Mouse (Mus musculus) heart, embryonic 15.5 days (tissue): Measurements from ENCODE around the gene Olfr159. TPM values are rescaled to one million over a fixed set of nuclear protein-coding genes. Genes with fewer than 3 reads are reported as not detected.
A peak's percentile ranks its signal among the peaks of the same experiment; 100 is the strongest.

Experiments
- ATAC-seq: fragments of 200-750 bp; cut with Nextera tagmentation; replicated peaks from 2 replicates; pipeline ENCODE4 v1.8.0; 2017; ENCODE audit warnings: low read depth, moderate TSS enrichment; ENCODE audit not compliant: insufficient number of reproducible peaks, insufficient read depth, low FRiP score
- H3K27ac ChIP-seq: fragments of 300-500 bp; sonication (generic); 2 replicates; pipeline ENCODE4 v1.5.1; 2015; ENCODE audit warnings: mild to moderate bottlenecking, inconsistent platforms
- H3K27me3 ChIP-seq: fragments of 300-500 bp; sonication (generic); 2 replicates; pipeline ENCODE4 v1.6.1; 2015; ENCODE audit warnings: inconsistent platforms
- H3K36me3 ChIP-seq: fragments of 300-500 bp; sonication (generic); 2 replicates; pipeline ENCODE4 v1.6.1; 2015; ENCODE audit warnings: mild to moderate bottlenecking, inconsistent platforms
- H3K4me1 ChIP-seq: fragments of 300-500 bp; sonication (generic); replicated peaks from 2 replicates; pipeline ENCODE4 v1.6.1; 2015; ENCODE audit warnings: inconsistent platforms
- H3K4me2 ChIP-seq: fragments of 300-500 bp; sonication (generic); 2 replicates; pipeline ENCODE4 v1.6.1; 2015; ENCODE audit warnings: inconsistent platforms, mild to moderate bottlenecking, moderate library complexity
- H3K4me3 ChIP-seq: fragments of 300-500 bp; sonication (generic); 2 replicates; pipeline ENCODE4 v1.5.1; 2015; ENCODE audit warnings: mild to moderate bottlenecking, inconsistent platforms
- H3K9ac ChIP-seq: fragments of 300-500 bp; sonication (generic); 2 replicates; pipeline ENCODE4 v1.6.1; 2015; ENCODE audit warnings: mild to moderate bottlenecking, inconsistent platforms
- H3K9me3 ChIP-seq: fragments of 300-500 bp; sonication (generic); replicated peaks from 2 replicates; pipeline ENCODE4 v1.6.1; 2016; ENCODE audit warnings: inconsistent platforms
- WGBS: fragments of 180-500 bp; shearing (Covaris S2); methylation state at CpG from one replicate; pipeline ENCODE4 v1.1.7; 2015; ENCODE audit warnings: mixed read lengths; 5-methylcytosine and 5-hydroxymethylcytosine counted together
- polyA plus RNA-seq: library from polyadenylated mRNA; unstranded; fragments of >200 nt; fragmentation: Nextera tagmentation; extraction: Ambion mirVana; gene quantifications from 2 replicates; pipeline ENCODE4 v1.2.1, GENCODE M21; 2015

Olfr159 gene
- polyA plus RNA-seq, 1 experiment from 2014 or later = not detected

- ATAC-seq = no peak
- Histone ChIP-seq H3K27me3 (no peaks in the 10 kb centered on the region), H3K9me3 (no peaks in the 10 kb centered on the region), H3K36me3 (no peaks in the 10 kb centered on the region), H3K27ac (peak within 1 kb of the TSS; percentile 84), H3K4me3 (no peak within 1 kb of the TSS), H3K4me1 (peaks cover 57% of the 10 kb centered on the region), H3K9ac (no peak within 1 kb of the TSS), H3K4me2 (peak within 1 kb of the TSS; percentile 41)
- WGBS = 32% methylated on average over 14 of the region's 14 CpGs
Measured at GRCm38 (mm10) chr4:43729794-43730550, 40.8 kb downstream of the Olfr159 start, which contains the start of gene Spaar. TSS of gene Spaar (plus strand) at chr4:43730034.

- H3K9me3 ChIP-seq = no peaks in the 10 kb centered on the region
- H3K9ac ChIP-seq = no peak overlapping the region
- no peak for ATAC-seq
- no peaks in the 10 kb centered on the region for H3K27me3 ChIP-seq
- H3K4me2 ChIP-seq = peak overlapping the region; percentile 41
- no peaks in the 10 kb centered on the region for H3K36me3 ChIP-seq
- H3K4me3 ChIP-seq = no peak overlapping the region
- peaks cover 57% of the 10 kb centered on the region for H3K4me1 ChIP-seq
- H3K27ac ChIP-seq = peak overlapping the region; percentile 84
- 21% methylated on average over 3 of the region's 3 CpGs for WGBS
Measured at GRCm38 (mm10) chr4:43729126-43729525, 41.7 kb downstream of the Olfr159 start.

GRCm38 (mm10) chr4:43728576-43728954 is 42.2 kb downstream of the Olfr159 start:
- Histone ChIP-seq H3K27me3 (no peaks in the 10 kb centered on the region), H3K4me3 (no peak overlapping the region), H3K4me1 (peaks cover 55% of the 10 kb centered on the region), H3K27ac (peak overlapping the region; percentile 84), H3K9ac (no peak overlapping the region), H3K36me3 (no peaks in the 10 kb centered on the region), H3K9me3 (no peaks in the 10 kb centered on the region), H3K4me2 (peak overlapping the region; percentile 41)
- peak; percentile 76 for ATAC-seq
- 19% methylated on average over 5 of the region's 5 CpGs for WGBS

GRCm38 (mm10) chr4:43727718-43728575 is 42.9 kb downstream of the Olfr159 start:
- H3K4me1 ChIP-seq = peaks cover 50% of the 10 kb centered on the region

GRCm38 (mm10) chr4:43726995-43727394 is 43.8 kb downstream of the Olfr159 start, which contains the start of gene Hrct1:
TSS of gene Hrct1 (plus strand) at chr4:43727188.
- Histone ChIP-seq H3K27ac (peak within 1 kb of the TSS; percentile 84), H3K36me3 (no peaks in the 10 kb centered on the region), H3K4me2 (no peak within 1 kb of the TSS), H3K9ac (no peak within 1 kb of the TSS), H3K9me3 (no peaks in the 10 kb centered on the region), H3K4me1 (peaks cover 48% of the 10 kb centered on the region), H3K27me3 (no peaks in the 10 kb centered on the region), H3K4me3 (no peak within 1 kb of the TSS)
- WGBS = 31% methylated on average over 3 of the region's 3 CpGs
- ATAC-seq = peak; percentile 77

More at GRCm38 (mm10) chr4:43727718-43728575, 42.9 kb downstream of the Olfr159 start:
- 52% methylated on average over 7 of the region's 7 CpGs for WGBS
- no peaks in the 10 kb centered on the region for H3K27me3 ChIP-seq
- peak overlapping the region; percentile 84 for H3K27ac ChIP-seq
- peak overlapping the region; percentile 41; the same call in 1 of the 2 replicates for H3K4me2 ChIP-seq
- ATAC-seq = peak; percentile 25; the same call in 1 of the 2 replicates
- H3K36me3 ChIP-seq = no peaks in the 10 kb centered on the region
- no peak overlapping the region for H3K9ac ChIP-seq
- no peak overlapping the region for H3K4me3 ChIP-seq
- H3K9me3 ChIP-seq = no peaks in the 10 kb centered on the region

- Histone ChIP-seq H3K4me1 (peaks cover 48% of the 10 kb centered on the region), H3K27ac (peak overlapping the region; percentile 38; the same call in 1 of the 2 replicates), H3K4me3 (no peak overlapping the region), H3K4me2 (no peak overlapping the region), H3K9me3 (no peaks in the 10 kb centered on the region), H3K27me3 (no peaks in the 10 kb centered on the region), H3K9ac (no peak overlapping the region), H3K36me3 (no peaks in the 10 kb centered on the region)
- no peak for ATAC-seq
- 49% methylated on average over 12 of the region's 12 CpGs for WGBS
Measured at GRCm38 (mm10) chr4:43726228-43726993, 44.4 kb downstream of the Olfr159 start.

- Histone ChIP-seq H3K27ac (no peak overlapping the region), H3K4me1 (peaks cover 45% of the 10 kb centered on the region), H3K27me3 (no peaks in the 10 kb centered on the region), H3K4me2 (no peak overlapping the region), H3K9ac (no peak overlapping the region), H3K4me3 (no peak overlapping the region), H3K36me3 (no peaks in the 10 kb centered on the region), H3K9me3 (no peaks in the 10 kb centered on the region)
- ATAC-seq = no peak
- WGBS = 21% methylated on average over 1 of the region's 1 CpGs
Measured at GRCm38 (mm10) chr4:43724764-43725163, 46.0 kb downstream of the Olfr159 start.

GRCm38 (mm10) chr4:43722191-43722590 is 48.6 kb downstream of the Olfr159 start:
- Histone ChIP-seq H3K4me2 (no peak overlapping the region), H3K4me1 (peaks cover 19% of the 10 kb centered on the region), H3K9me3 (no peaks in the 10 kb centered on the region), H3K36me3 (no peaks in the 10 kb centered on the region), H3K27me3 (no peaks in the 10 kb centered on the region), H3K9ac (no peak overlapping the region), H3K4me3 (no peak overlapping the region), H3K27ac (no peak overlapping the region)
- no peak for ATAC-seq
- WGBS = 84% methylated on average over 4 of the region's 4 CpGs

GRCm38 (mm10) chr4:43720491-43721228 is 50.1 kb downstream of the Olfr159 start:
- Histone ChIP-seq H3K9ac (no peak overlapping the region), H3K4me2 (peak overlapping the region; percentile 42)
- no peak for ATAC-seq

More at GRCm38 (mm10) chr4:43720491-43721228, 50.1 kb downstream of the Olfr159 start:
- Histone ChIP-seq H3K9me3 (no peaks in the 10 kb centered on the region), H3K4me3 (no peak overlapping the region), H3K36me3 (no peaks in the 10 kb centered on the region), H3K27ac (peak overlapping the region; percentile 85), H3K27me3 (no peaks in the 10 kb centered on the region), H3K4me1 (peaks cover 9% of the 10 kb centered on the region)
- WGBS = 28% methylated on average over 13 of the region's 16 CpGs
